Mouse (Mus musculus): ENCODE results near the gene Sec1. TPM values are rescaled to one million over a fixed set of nuclear protein-coding genes. Genes with fewer than 3 reads are reported as not detected.

Gene Sec1
- polyA plus RNA-seq, 1 experiment: not detected

- TF ChIP-seq TAL1 (IDR thresholded peaks at IDR 0.05; ENCODE audit: low read length) (no peak), GATA1 (IDR thresholded peaks at IDR 0.05; ENCODE audit: low read length) (no peak)
- peaks cover 82% of the 10 kb centered on the region for H3K36me3 ChIP-seq (ENCODE audit: control insufficient read depth)
- H3K4me1 ChIP-seq (ENCODE audit: control insufficient read depth): peaks cover 25% of the 10 kb centered on the region
- no peak overlapping the region for H3K4me3 ChIP-seq (replicated peaks)
- H3K27me3 ChIP-seq (ENCODE audit: control insufficient read depth): no peaks in the 10 kb centered on the region
- H3K9me3 ChIP-seq (ENCODE audit: control insufficient read depth, low read length): no peaks in the 10 kb centered on the region
These were observed 32.2 kb upstream of the Sec1 start for GRCm38 (mm10) chr7:45726419-45726818.

DNA sequence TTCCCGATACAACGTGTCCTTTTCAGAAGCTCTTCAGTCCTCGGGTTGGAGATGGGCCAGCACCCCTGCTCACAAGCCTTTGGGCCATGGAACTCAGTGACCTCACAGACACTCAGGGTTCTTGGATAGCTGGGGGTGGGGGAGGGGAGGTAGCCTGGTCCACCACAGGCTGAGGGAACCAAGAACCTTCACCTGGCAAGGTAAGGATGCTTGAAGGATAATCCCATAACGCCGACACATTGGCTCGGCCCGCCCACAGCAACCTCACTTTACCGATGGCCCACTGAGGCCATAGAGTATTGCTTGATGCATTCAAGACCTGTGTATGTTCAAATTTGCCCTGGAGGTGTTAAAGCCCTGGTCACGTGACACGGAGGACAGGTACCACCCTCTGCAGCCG, 31.5 kb upstream of the Sec1 start, which contains the start of gene Spaca4:
Gene Spaca4 (minus strand): TSS at position 101 of the 400 bp plus-strand sequence.
- H3K36me3 ChIP-seq (ENCODE audit: control insufficient read depth): peaks cover 89% of the 10 kb centered on the region
- peaks cover 22% of the 10 kb centered on the region for H3K4me1 ChIP-seq (ENCODE audit: control insufficient read depth)
- H3K27me3 ChIP-seq (ENCODE audit: control insufficient read depth): no peaks in the 10 kb centered on the region
- no peak within 1 kb of the TSS for H3K4me3 ChIP-seq (replicated peaks)
- no peaks in the 10 kb centered on the region for H3K9me3 ChIP-seq (ENCODE audit: control insufficient read depth, low read length)
- TF ChIP-seq TAL1 (IDR thresholded peaks at IDR 0.05; ENCODE audit: low read length): no peak

DNA sequence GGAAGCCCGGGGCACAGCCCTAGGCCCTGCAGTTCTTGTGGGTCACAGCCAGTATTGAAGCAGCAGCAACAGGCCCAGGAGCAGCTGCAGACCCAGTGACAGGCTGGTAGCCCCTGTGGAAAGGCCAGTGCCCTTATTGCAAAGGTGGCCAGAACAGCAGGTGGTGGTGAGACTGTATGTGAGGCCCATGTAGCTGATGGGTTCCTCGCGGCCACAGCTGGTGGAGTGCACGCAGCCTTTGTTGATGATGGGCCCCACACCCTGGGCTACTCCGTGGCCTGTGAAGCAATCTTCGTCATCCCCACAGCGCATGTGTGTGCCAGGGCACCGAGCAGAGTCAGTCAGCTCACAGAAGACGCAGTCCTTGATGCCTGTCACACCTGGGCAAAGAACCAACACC, 30.9 kb upstream of the Sec1 start:
- no peak for TF ChIP-seq GATA1 (IDR thresholded peaks at IDR 0.05; ENCODE audit: low read length)
- no peak for TF ChIP-seq TAL1 (IDR thresholded peaks at IDR 0.05; ENCODE audit: low read length)
- H3K4me3 ChIP-seq (replicated peaks): no peak overlapping the region
- no peaks in the 10 kb centered on the region for H3K27me3 ChIP-seq (ENCODE audit: control insufficient read depth)
- H3K4me1 ChIP-seq (ENCODE audit: control insufficient read depth): peaks cover 17% of the 10 kb centered on the region
- H3K36me3 ChIP-seq (ENCODE audit: control insufficient read depth): peaks cover 94% of the 10 kb centered on the region
- H3K9me3 ChIP-seq (ENCODE audit: control insufficient read depth, low read length): no peaks in the 10 kb centered on the region

GRCm38 (mm10) chr7:45723781-45724180, 29.6 kb upstream of the Sec1 start:
- H3K36me3 ChIP-seq (ENCODE audit: control insufficient read depth): peaks cover 98% of the 10 kb centered on the region
- H3K9me3 ChIP-seq (ENCODE audit: control insufficient read depth, low read length): no peaks in the 10 kb centered on the region
- H3K4me1 ChIP-seq (ENCODE audit: control insufficient read depth): peaks cover 20% of the 10 kb centered on the region
- no peaks in the 10 kb centered on the region for H3K27me3 ChIP-seq (ENCODE audit: control insufficient read depth)
- H3K4me3 ChIP-seq (replicated peaks): no peak overlapping the region
- no peak for TF ChIP-seq TAL1 (IDR thresholded peaks at IDR 0.05; ENCODE audit: low read length)
- TF ChIP-seq GATA1 (IDR thresholded peaks at IDR 0.05; ENCODE audit: low read length): no peak

GRCm38 (mm10) chr7:45723301-45723700, 29.1 kb upstream of the Sec1 start:
- H3K27me3 ChIP-seq (ENCODE audit: control insufficient read depth): no peaks in the 10 kb centered on the region
- H3K36me3 ChIP-seq (ENCODE audit: control insufficient read depth): peaks cover 94% of the 10 kb centered on the region
- H3K4me3 ChIP-seq (replicated peaks): no peak overlapping the region
- H3K4me1 ChIP-seq (ENCODE audit: control insufficient read depth): peaks cover 23% of the 10 kb centered on the region
- no peak for TF ChIP-seq TAL1 (IDR thresholded peaks at IDR 0.05; ENCODE audit: low read length)
- TF ChIP-seq GATA1 (IDR thresholded peaks at IDR 0.05; ENCODE audit: low read length): no peak
- H3K9me3 ChIP-seq (ENCODE audit: control insufficient read depth, low read length): no peaks in the 10 kb centered on the region

DNA sequence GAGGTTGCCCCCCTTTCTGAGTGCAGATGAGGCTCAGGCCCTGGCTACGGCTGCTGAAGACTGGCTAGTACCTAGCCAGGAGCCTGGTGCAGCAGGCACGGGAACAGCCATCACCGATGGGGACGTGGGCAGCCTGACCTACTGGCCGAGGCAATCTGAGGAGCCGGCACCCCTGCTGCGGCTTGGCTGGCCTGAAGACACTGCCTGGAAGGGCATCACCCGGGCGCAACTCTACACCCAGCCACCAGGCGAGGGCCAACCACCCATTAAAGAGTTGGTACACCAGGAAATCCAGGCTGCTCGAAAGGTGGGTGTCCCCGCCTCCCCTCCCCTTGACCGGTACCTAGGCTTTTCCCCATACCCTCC, 28.1 kb upstream of the Sec1 start:
- Histone ChIP-seq H3K27me3 (ENCODE audit: control insufficient read depth) (no peaks in the 10 kb centered on the region), H3K4me1 (ENCODE audit: control insufficient read depth) (peaks cover 25% of the 10 kb centered on the region), H3K9me3 (ENCODE audit: control insufficient read depth, low read length) (no peaks in the 10 kb centered on the region), H3K4me3 (replicated peaks) (no peak overlapping the region), H3K36me3 (ENCODE audit: control insufficient read depth) (peaks cover 86% of the 10 kb centered on the region)
- TF ChIP-seq GATA1 (IDR thresholded peaks at IDR 0.05; ENCODE audit: low read length) (no peak), TAL1 (IDR thresholded peaks at IDR 0.05; ENCODE audit: low read length) (no peak)

DNA sequence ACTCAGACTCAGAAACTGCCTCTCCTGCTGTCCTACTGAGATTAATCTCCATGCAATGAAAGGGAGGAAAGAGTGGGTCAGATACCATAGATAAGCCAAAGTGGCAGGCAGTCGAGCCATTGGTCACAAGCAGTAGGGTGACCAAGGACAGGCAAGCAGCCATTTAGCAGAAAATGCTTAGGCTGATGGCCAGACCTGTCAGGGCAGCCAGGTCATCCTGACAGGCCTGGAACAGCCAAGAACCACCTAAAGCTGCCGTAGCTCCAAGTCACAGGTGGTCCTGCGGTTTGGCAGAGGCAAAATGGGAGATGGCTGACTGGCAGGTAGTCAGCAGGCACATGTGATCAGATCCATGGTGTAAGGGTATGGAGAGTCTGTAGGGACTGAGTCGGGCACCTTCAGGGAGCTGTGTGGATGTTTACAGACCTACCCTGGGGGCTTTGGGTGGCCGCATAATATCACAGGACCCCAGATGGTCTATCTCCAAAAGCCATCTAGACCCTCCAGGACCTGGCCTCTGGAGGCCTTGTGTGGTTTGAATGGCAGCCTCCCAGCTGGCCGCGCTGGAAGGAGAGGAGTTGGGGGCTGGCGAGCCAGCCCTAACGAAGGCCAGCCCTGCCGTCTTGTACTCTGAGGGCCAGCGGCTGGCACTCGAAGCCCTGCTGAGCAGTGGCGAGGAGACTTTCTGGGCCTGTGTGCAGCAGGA, 27.6 kb upstream of the Sec1 start:
- TF ChIP-seq GATA1 (IDR thresholded peaks at IDR 0.05; ENCODE audit: low read length) (no peak), TAL1 (IDR thresholded peaks at IDR 0.05; ENCODE audit: low read length) (no peak)
- no peak overlapping the region for H3K4me3 ChIP-seq (replicated peaks)
- no peaks in the 10 kb centered on the region for H3K9me3 ChIP-seq (ENCODE audit: control insufficient read depth, low read length)
- H3K27me3 ChIP-seq (ENCODE audit: control insufficient read depth): no peaks in the 10 kb centered on the region
- peaks cover 80% of the 10 kb centered on the region for H3K36me3 ChIP-seq (ENCODE audit: control insufficient read depth)
- peaks cover 29% of the 10 kb centered on the region for H3K4me1 ChIP-seq (ENCODE audit: control insufficient read depth)

GRCm38 (mm10) chr7:45721234-45721571, 27.0 kb upstream of the Sec1 start:
- Histone ChIP-seq H3K36me3 (ENCODE audit: control insufficient read depth) (peaks cover 76% of the 10 kb centered on the region), H3K4me1 (ENCODE audit: control insufficient read depth) (peaks cover 35% of the 10 kb centered on the region)
- no peak for TF ChIP-seq TAL1 (IDR thresholded peaks at IDR 0.05; ENCODE audit: low read length)
- no peak for TF ChIP-seq GATA1 (IDR thresholded peaks at IDR 0.05; ENCODE audit: low read length)

DNA sequence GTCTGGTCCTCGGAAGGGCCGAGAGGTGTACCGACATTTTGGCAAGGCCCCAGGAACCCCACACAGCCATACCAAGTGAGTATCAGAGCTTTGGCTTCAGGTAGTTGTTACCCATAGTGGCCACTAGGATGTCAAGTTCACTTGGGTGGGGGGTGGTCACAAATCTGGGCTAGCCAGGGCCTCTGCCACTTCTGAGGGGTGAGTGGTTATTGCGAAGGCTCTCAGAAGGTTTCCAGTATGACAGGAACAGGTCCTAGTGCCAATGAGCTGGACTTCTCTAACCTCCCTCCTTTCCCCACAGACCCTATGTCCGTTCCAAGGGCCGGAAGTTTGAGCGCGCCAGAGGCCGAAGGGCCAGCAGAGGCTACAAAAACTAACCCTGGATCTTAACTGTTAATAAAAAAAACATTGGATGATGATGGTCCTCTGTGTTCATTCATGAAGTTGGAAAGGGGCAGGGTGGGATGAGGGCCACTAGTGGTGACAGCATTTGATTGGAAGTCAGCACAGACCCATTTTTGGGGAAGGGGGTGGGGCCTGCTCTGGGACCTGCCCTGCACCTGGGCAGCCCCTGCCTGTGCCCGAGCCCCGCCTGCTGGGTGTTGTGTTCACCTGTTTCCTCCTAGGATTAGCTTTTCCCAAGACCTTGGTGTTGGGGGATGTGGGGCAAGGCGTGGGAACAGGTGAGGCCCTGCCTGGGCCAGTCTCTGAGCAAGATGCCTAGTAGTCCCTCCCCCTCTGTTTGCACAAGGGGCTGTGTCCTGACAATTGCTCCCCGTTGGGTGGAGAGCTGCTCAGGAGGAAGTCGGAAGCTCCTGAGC, 26.4 kb upstream of the Sec1 start, which contains the start of gene Fam83e:
Gene Fam83e (plus strand): TSS at position 800 of the 821 bp plus-strand sequence.
- Histone ChIP-seq H3K36me3 (ENCODE audit: control insufficient read depth) (peaks cover 71% of the 10 kb centered on the region), H3K9me3 (ENCODE audit: control insufficient read depth, low read length) (no peaks in the 10 kb centered on the region), H3K4me1 (ENCODE audit: control insufficient read depth) (peaks cover 41% of the 10 kb centered on the region), H3K4me3 (replicated peaks) (no peak within 1 kb of the TSS), H3K27me3 (ENCODE audit: control insufficient read depth) (no peaks in the 10 kb centered on the region)
- TF ChIP-seq TAL1 (IDR thresholded peaks at IDR 0.05; ENCODE audit: low read length): no peak
- no peak for TF ChIP-seq GATA1 (IDR thresholded peaks at IDR 0.05; ENCODE audit: low read length)

More at GRCm38 (mm10) chr7:45721234-45721571, 27.0 kb upstream of the Sec1 start:
- Histone ChIP-seq H3K9me3 (ENCODE audit: control insufficient read depth, low read length) (no peaks in the 10 kb centered on the region), H3K4me3 (replicated peaks) (no peak overlapping the region), H3K27me3 (ENCODE audit: control insufficient read depth) (no peaks in the 10 kb centered on the region)
